Mouse (Mus musculus) bone marrow, adult 2 months (tissue): ENCODE data around the gene Dctn1. TPM values are rescaled to one million over a fixed set of nuclear protein-coding genes. Genes with fewer than 3 reads are reported as not detected.
A peak's percentile ranks its signal among the peaks of the same experiment; 100 is the strongest.

ENCODE experiments used
- H3K27ac ChIP-seq: fragments of 200-500 bp; 2 replicates; pipeline ENCODE4 v1.5.1; 2012; ENCODE audit warnings: low read depth, mild to moderate bottlenecking, control low read depth, inconsistent platforms, low read length; ENCODE audit not compliant: control insufficient read depth, poor library complexity, insufficient read depth
- H3K4me1 ChIP-seq: fragments of 200-500 bp; 2 replicates; pipeline ENCODE4 v1.6.1; 2011; ENCODE audit warnings: low read length; ENCODE audit not compliant: control insufficient read depth, insufficient read depth
- H3K4me3 ChIP-seq: fragments of 200-500 bp; replicated peaks from 2 replicates; pipeline ENCODE3; 2011; ENCODE audit warnings: mild to moderate bottlenecking, low read depth, low read length, control low read depth; ENCODE audit not compliant: control insufficient read depth
- CTCF ChIP-seq: fragments of 200-500 bp; IDR thresholded peaks from 2 replicates; pipeline ENCODE4 v1.5.1; 2011; ENCODE audit warnings: low read length, control low read depth; ENCODE audit not compliant: control insufficient read depth, insufficient read depth
- POLR2A ChIP-seq: fragments of 200-500 bp; IDR thresholded peaks from 2 replicates; pipeline ENCODE4 v1.6.1; 2011; ENCODE audit warnings: low read depth, mild to moderate bottlenecking, control low read depth, low read length, borderline replicate concordance; ENCODE audit not compliant: control insufficient read depth
- WGBS: fragments of 180-500 bp; shearing (Covaris S2); methylation state at CpG from one replicate; pipeline ENCODE4 v1.1.7; 2018; 5-methylcytosine and 5-hydroxymethylcytosine counted together
- polyA plus RNA-seq: library from polyadenylated mRNA; stranded (reverse); fragments of >200 nt; gene quantifications from 2 replicates; pipeline ENCODE4 v1.2.4, GENCODE M21; 2011; ENCODE audit warnings: low replicate concordance; ENCODE audit not compliant: missing spikeins, insufficient read depth, insufficient read length

The Dctn1 gene
- polyA plus RNA-seq, 1 experiment, result 76.8 TPM

GRCm38 (mm10) chr6:83132176-83132919 lies 33.4 kb upstream of the Dctn1 start:
- no peak overlapping the region for H3K4me3 ChIP-seq
- WGBS, result 60% methylated on average over 9 of the region's 9 CpGs
- peak overlapping the region; percentile 10; the same call in 1 of the 2 replicates for H3K27ac ChIP-seq
- TF ChIP-seq CTCF (no peak), POLR2A (no peak)
- H3K4me1 ChIP-seq, result peaks cover 4% of the 10 kb centered on the region; the same call in 1 of the 2 replicates

GRCm38 (mm10) chr6:83134226-83134625 lies 31.5 kb upstream of the Dctn1 start:
- Histone ChIP-seq H3K27ac (no peak overlapping the region), H3K4me1 (peaks cover 5% of the 10 kb centered on the region; the same call in 1 of the 2 replicates), H3K4me3 (no peak overlapping the region)
- WGBS, result 49% methylated on average over 3 of the region's 3 CpGs
- TF ChIP-seq CTCF, result no peak
- no peak for TF ChIP-seq POLR2A

DNA sequence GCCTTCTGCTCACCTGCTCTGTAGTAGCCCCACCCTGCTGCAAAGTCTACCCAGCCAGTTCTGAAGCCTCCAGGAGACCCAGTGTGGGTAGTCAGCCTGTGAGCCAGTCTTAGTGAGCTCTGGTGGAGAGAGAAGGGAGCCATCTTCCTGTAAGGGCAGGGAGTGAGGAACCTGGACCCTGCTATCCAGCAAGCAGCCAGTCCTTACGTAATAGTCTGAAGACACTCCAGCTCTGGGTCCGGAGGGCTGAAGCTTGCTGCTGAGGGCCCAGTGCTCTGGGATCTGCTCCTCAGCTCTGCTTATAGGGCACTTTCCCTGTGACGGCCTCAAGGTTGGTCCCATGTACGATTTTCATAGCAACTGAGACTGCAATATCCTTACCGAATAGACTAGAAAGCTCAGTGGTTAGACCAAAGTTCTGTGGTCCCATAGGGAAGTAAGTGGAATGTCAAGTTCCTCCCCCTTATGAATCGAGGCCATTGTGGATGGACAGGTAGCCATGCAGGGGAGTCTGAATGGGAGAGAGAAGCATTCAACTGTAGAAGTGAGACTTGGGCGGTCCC lies 30.7 kb upstream of the Dctn1 start, which contains the start of gene Rtkn:
Gene Rtkn (plus strand): TSS at position 513 of the 563 bp plus-strand sequence.
- H3K4me1 ChIP-seq, result peaks cover 5% of the 10 kb centered on the region; the same call in 1 of the 2 replicates
- no peak for TF ChIP-seq POLR2A
- TF ChIP-seq CTCF, result no peak
- no peak within 1 kb of the TSS for H3K27ac ChIP-seq
- WGBS, result 56% methylated on average over 7 of the region's 7 CpGs
- H3K4me3 ChIP-seq, result peak within 1 kb of the TSS; percentile 31

DNA sequence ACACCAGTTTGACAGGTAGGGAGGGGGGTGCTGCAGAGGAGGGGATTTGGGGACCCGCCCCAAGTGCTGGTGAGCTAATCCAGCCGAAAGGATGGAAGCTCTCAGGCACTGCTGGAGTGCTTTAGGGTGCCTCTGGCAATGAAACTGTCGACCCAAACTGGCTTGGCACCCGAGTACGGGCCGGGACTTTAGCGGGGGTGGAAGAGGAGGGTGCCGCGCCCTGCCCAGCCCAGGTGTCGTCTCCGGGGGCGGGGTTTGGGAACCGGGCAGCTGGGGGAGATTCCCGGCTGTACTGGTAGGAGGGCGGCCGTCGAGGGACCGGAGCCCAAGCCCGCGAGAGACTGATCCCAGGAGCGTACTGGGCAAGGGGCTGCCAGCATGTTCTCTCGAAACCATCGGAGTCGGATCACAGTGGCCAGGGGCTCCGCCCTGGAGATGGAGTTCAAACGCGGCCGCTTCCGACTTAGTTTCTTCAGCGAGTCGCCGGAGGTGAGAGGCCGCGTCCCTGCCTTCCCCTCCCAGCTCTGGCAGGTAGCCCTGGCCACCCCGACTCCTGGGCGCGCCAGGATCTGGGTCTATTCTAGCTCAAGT lies 30.1 kb upstream of the Dctn1 start:
- TF ChIP-seq CTCF (no peak), POLR2A (no peak)
- Histone ChIP-seq H3K4me3 (peak overlapping the region; percentile 31), H3K4me1 (peaks cover 5% of the 10 kb centered on the region; the same call in 1 of the 2 replicates), H3K27ac (no peak overlapping the region)
- 30% methylated on average over 37 of the region's 37 CpGs for WGBS

DNA sequence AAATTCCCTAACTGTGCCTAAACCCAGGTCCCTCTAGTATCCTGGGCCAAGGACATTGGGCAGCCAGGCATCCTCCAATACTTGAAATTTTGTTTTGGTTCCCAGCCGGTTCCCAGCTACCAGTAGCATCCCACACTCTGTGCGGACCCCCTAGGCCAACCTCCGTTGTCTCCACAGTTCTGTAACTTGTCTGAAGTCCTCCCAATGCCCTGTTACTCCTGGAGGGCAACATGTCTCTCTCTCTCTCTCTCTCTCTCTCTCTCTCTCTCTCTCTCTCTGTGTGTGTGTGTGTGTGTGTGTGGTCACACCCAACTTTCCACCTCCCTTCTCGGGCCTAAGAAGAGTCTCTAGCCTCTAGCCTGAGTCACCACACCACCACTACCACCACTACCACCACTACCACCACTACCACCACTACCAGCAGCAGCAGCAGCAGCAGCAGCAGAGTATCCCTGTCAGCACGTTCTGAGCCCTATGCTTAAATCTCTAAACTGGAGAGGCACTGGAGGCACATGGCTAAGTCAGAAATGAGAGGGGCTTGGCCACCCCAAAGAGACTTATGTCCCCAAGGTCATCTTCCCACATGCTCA lies 29.3 kb upstream of the Dctn1 start:
- no peak overlapping the region for H3K27ac ChIP-seq
- no peak overlapping the region for H3K4me3 ChIP-seq
- H3K4me1 ChIP-seq, result peaks cover 3% of the 10 kb centered on the region; the same call in 1 of the 2 replicates
- TF ChIP-seq POLR2A, result no peak
- TF ChIP-seq CTCF, result no peak
- WGBS, result 56% methylated on average over 5 of the region's 5 CpGs

- Histone ChIP-seq H3K4me3 (peak overlapping the region; percentile 35), H3K27ac (no peak overlapping the region; the same call in 1 of the 2 replicates), H3K4me1 (peaks cover 3% of the 10 kb centered on the region; the same call in 1 of the 2 replicates)
- TF ChIP-seq CTCF, result no peak
- no peak for TF ChIP-seq POLR2A
- 4% methylated on average over 26 of the region's 26 CpGs for WGBS
These were observed 28.7 kb upstream of the Dctn1 start for GRCm38 (mm10) chr6:83136881-83137575.

DNA sequence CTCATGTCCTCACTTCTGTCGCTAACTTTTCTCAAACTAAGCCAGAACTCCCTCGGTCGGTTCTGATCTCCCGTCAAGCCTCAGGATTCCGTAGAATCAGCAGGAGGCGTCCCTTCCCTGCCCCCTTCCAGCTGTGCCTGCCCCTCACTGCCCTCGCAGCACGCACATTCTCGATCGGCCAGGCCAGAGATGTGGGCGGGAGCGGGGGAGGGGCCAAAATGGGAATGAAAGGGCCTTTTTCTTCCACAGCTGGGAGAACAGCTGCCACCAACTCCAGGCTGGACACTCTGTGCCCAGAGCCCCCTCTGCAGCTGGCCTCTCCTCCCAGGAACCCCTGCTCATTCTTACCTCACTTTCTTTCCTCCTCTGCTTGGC lies 28.2 kb upstream of the Dctn1 start:
- 0 out of 2 replicates have a peak, but pooled peaks have one; percentile 8 for TF ChIP-seq POLR2A
- TF ChIP-seq CTCF, result no peak
- peaks cover 3% of the 10 kb centered on the region; the same call in 1 of the 2 replicates for H3K4me1 ChIP-seq
- H3K27ac ChIP-seq, result no peak overlapping the region
- peak overlapping the region; percentile 35 for H3K4me3 ChIP-seq
- WGBS, result under 1% methylated on average over 12 of the region's 12 CpGs
